Mouse (Mus musculus): Measurements from ENCODE around the gene Phf23.

GRCm38 (mm10) chr11:69964650-69965270 lies 30.8 kb upstream of the Phf23 start, which contains the start of gene Cldn7:
- TF ChIP-seq CTCF (conservative IDR thresholded peaks at IDR 0.05; ENCODE audit: low read length) (no peak), POU5F1 (IDR thresholded peaks at IDR 0.05; ENCODE audit: borderline replicate concordance, low read length) (no peak), NANOG (IDR thresholded peaks at IDR 0.05; ENCODE audit: borderline replicate concordance, low read length) (no peak)

Measured in E14TG2a.4 (cell line).